Mouse (Mus musculus) intestine, postnatal 0 days (tissue): Measurements from ENCODE around the gene Pde10a. TPM values are rescaled to one million over a fixed set of nuclear protein-coding genes. Genes with fewer than 3 reads are reported as not detected.
A peak's percentile ranks its signal among the peaks of the same experiment; 100 is the strongest.

Experiments used
- ATAC-seq: fragments of 200-750 bp; cut with Nextera tagmentation; 2 replicates; pipeline ENCODE4 v1.8.0; 2017; ENCODE audit warnings: mild to moderate bottlenecking, moderate TSS enrichment, moderate library complexity
- H3K27ac ChIP-seq: fragments of 300-500 bp; sonication (generic); 2 replicates; pipeline ENCODE4 v1.5.1; 2014; ENCODE audit warnings: mild to moderate bottlenecking, low read depth, low read length, moderate library complexity
- H3K27me3 ChIP-seq: fragments of 300-500 bp; sonication (generic); replicated peaks from 2 replicates; pipeline ENCODE4 v1.6.1; 2014; ENCODE audit warnings: low read length, mixed read lengths; ENCODE audit not compliant: control insufficient read depth, insufficient read depth
- H3K36me3 ChIP-seq: fragments of 300-500 bp; sonication (generic); 2 replicates; pipeline ENCODE4 v1.6.1; 2014; ENCODE audit warnings: mild to moderate bottlenecking, moderate library complexity; ENCODE audit not compliant: control insufficient read depth, insufficient read depth
- H3K4me1 ChIP-seq: fragments of 300-500 bp; sonication (generic); replicated peaks from 2 replicates; pipeline ENCODE4 v1.6.1; 2014; ENCODE audit warnings: antibody characterized with exemption, low read length, mixed read lengths; ENCODE audit not compliant: control insufficient read depth, insufficient read depth
- H3K4me2 ChIP-seq: fragments of 300-500 bp; sonication (generic); replicated peaks from 2 replicates; pipeline ENCODE4 v1.6.1; 2014; ENCODE audit warnings: low read depth, mild to moderate bottlenecking, moderate library complexity
- H3K4me3 ChIP-seq: fragments of 300-500 bp; sonication (generic); 2 replicates; pipeline ENCODE4 v1.5.1; 2014; ENCODE audit warnings: low read depth, low read length
- H3K9ac ChIP-seq: fragments of 300-500 bp; sonication (generic); 2 replicates; pipeline ENCODE4 v1.6.1; 2014; ENCODE audit warnings: mild to moderate bottlenecking, low read depth, low read length
- H3K9me3 ChIP-seq: fragments of 300-500 bp; sonication (generic); 2 replicates; pipeline ENCODE4 v1.6.1; 2016; ENCODE audit warnings: mixed run types; ENCODE audit not compliant: control insufficient read depth
- CTCF ChIP-seq: sonication (generic); IDR thresholded peaks from 2 replicates; pipeline ENCODE4 v1.5.1; 2016; ENCODE audit warnings: low read depth, mild to moderate bottlenecking, control low read depth, antibody characterized with exemption, moderate library complexity
- WGBS: fragments of 180-500 bp; shearing (Covaris S2); extraction: QIAGEN DNeasy Blood & Tissue Kit; methylation state at CpG from one replicate; pipeline ENCODE4 v1.1.7; 2014; 5-methylcytosine and 5-hydroxymethylcytosine counted together
- polyA plus RNA-seq: library from polyadenylated mRNA; unstranded; fragments of >200 nt; fragmentation: Nextera tagmentation; extraction: Ambion mirVana; gene quantifications from 2 replicates; pipeline ENCODE4 v1.2.1, GENCODE M21; 2015

The Pde10a gene
- polyA plus RNA-seq, 1 experiment from 2014 or later = 0.47 TPM

GRCm38 (mm10) chr17:8533828-8534227 lies 8.7 kb downstream of the Pde10a start:
- no peak for ATAC-seq
- Histone ChIP-seq H3K4me3 (no peak overlapping the region), H3K36me3 (no peaks in the 10 kb centered on the region), H3K9ac (no peak overlapping the region), H3K27ac (no peak overlapping the region), H3K9me3 (no peaks in the 10 kb centered on the region), H3K4me1 (no peaks in the 10 kb centered on the region), H3K4me2 (no peak overlapping the region), H3K27me3 (no peaks in the 10 kb centered on the region)
- 50% methylated on average over 3 of the region's 3 CpGs for WGBS
- peak; percentile 55 for TF ChIP-seq CTCF

DNA sequence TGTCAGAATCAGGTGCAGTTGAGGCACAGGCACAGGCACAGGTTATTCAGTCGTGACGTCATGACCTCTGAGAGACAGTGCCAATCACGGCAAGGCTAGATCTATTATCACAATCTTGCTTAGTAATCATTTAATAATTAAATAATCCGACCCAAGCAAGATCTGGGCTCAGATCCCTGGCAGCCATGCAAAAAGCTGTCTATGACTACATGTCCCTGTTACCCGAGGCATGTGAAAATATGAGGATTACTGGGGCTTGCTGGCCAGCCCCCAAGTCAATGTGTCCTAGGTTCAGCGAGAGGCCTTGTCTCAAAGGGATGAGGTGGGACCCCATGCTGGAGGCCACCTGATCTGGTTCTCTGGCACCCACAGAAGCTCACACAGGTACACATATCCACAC lies 11.3 kb downstream of the Pde10a start:
- TF ChIP-seq CTCF = no peak
- ATAC-seq = no peak
- H3K9ac ChIP-seq = no peak overlapping the region
- no peaks in the 10 kb centered on the region for H3K36me3 ChIP-seq
- no peak overlapping the region for H3K4me2 ChIP-seq
- H3K4me3 ChIP-seq = no peak overlapping the region
- H3K9me3 ChIP-seq = no peaks in the 10 kb centered on the region
- no peaks in the 10 kb centered on the region for H3K27me3 ChIP-seq
- 74% methylated on average over 6 of the region's 6 CpGs for WGBS
- no peak overlapping the region for H3K27ac ChIP-seq
- no peaks in the 10 kb centered on the region for H3K4me1 ChIP-seq

DNA sequence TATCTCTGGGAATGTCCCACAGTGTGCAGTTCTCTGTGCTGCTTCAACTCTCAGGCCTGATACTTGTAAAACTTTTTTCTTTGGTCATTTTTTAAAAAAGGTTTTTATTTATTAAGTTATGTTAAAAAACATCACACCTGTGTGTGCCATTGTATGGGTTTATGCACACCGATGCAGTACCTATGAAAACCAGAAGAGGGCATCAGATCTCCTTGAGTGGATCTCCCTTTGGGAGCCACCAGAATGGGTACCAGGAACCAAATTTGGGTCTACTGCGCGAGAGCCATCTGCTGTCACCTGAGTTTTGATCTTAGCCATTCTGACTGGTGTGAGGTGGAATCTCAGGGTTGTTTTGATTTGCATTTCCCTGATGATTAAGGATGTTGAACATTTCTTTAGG lies 12.9 kb downstream of the Pde10a start:
- Histone ChIP-seq H3K9me3 (no peaks in the 10 kb centered on the region), H3K9ac (no peak overlapping the region), H3K27ac (no peak overlapping the region), H3K36me3 (no peaks in the 10 kb centered on the region), H3K4me2 (no peak overlapping the region), H3K27me3 (no peaks in the 10 kb centered on the region), H3K4me1 (no peaks in the 10 kb centered on the region), H3K4me3 (no peak overlapping the region)
- WGBS = 65% methylated on average over 3 of the region's 3 CpGs
- peak; percentile 57 for TF ChIP-seq CTCF
- ATAC-seq = no peak

GRCm38 (mm10) chr17:8541974-8542538 lies 16.9 kb downstream of the Pde10a start:
- Histone ChIP-seq H3K36me3 (no peaks in the 10 kb centered on the region), H3K9me3 (no peaks in the 10 kb centered on the region), H3K27me3 (no peaks in the 10 kb centered on the region), H3K4me3 (no peak overlapping the region), H3K9ac (no peak overlapping the region), H3K27ac (no peak overlapping the region), H3K4me2 (no peak overlapping the region), H3K4me1 (no peaks in the 10 kb centered on the region)
- WGBS = 87% methylated on average over 14 of the region's 14 CpGs
- no peak for ATAC-seq
- TF ChIP-seq CTCF = no peak

- Histone ChIP-seq H3K36me3 (no peaks in the 10 kb centered on the region), H3K4me1 (no peaks in the 10 kb centered on the region), H3K27me3 (no peaks in the 10 kb centered on the region), H3K4me3 (no peak overlapping the region), H3K9me3 (no peaks in the 10 kb centered on the region), H3K9ac (no peak overlapping the region), H3K4me2 (no peak overlapping the region), H3K27ac (no peak overlapping the region)
- no peak for ATAC-seq
- TF ChIP-seq CTCF = no peak
- 77% methylated on average over 9 of the region's 9 CpGs for WGBS
Observed at GRCm38 (mm10) chr17:8546366-8546765, 21.2 kb downstream of the Pde10a start.

DNA sequence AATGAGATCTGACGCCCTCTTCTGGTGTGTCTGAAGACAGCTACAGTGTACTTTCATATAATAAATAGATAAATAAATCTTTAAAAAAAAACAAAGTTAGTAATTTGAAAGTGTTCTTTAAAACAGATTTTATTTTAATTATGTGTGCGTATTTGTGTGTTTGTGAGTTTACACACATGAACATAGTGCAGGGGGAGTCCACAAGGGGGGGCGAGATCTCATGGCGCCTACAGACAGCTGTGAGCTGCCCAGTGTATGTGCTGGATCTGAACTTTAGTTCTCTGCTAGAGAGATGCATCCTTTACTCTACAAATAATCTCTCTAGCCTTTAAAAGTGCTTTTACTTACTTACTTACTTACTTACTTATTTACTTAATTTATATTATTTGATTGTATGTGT lies 23.6 kb downstream of the Pde10a start:
- WGBS = 79% methylated on average over 4 of the region's 4 CpGs
- H3K9ac ChIP-seq = no peak overlapping the region
- H3K27ac ChIP-seq = no peak overlapping the region
- no peak for ATAC-seq
- H3K36me3 ChIP-seq = no peaks in the 10 kb centered on the region
- H3K4me2 ChIP-seq = no peak overlapping the region
- TF ChIP-seq CTCF = no peak
- no peak overlapping the region for H3K4me3 ChIP-seq
- H3K4me1 ChIP-seq = no peaks in the 10 kb centered on the region
- H3K27me3 ChIP-seq = no peaks in the 10 kb centered on the region
- H3K9me3 ChIP-seq = no peaks in the 10 kb centered on the region

DNA sequence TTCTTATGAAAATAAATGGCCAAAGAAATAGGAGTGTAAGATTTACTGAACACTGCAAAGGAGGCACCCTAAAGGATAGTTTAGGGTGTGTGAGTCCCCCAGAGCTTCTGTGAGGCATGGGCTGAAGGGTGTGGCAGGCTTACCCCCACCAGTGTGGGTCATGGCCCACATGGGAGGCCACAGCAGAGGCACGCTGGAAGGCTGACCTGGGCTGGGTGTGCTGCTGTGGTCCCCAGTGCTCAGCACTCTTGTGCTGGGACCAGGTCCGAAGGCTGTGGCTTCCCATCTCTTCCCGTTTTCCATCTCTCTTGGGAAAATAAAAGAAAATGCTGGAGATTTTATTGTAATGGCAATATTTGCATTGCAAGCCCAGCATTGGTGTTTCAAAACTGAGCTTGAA lies 26.5 kb downstream of the Pde10a start:
- WGBS = 63% methylated on average over 3 of the region's 3 CpGs
- TF ChIP-seq CTCF = no peak
- H3K27ac ChIP-seq = no peak overlapping the region
- H3K4me3 ChIP-seq = no peak overlapping the region
- no peak for ATAC-seq
- H3K36me3 ChIP-seq = no peaks in the 10 kb centered on the region
- no peaks in the 10 kb centered on the region for H3K27me3 ChIP-seq
- H3K9me3 ChIP-seq = no peaks in the 10 kb centered on the region
- no peak overlapping the region for H3K9ac ChIP-seq
- H3K4me1 ChIP-seq = no peaks in the 10 kb centered on the region
- H3K4me2 ChIP-seq = no peak overlapping the region
